Mouse (Mus musculus) liver, embryonic 16.5 days (tissue): ENCODE measurements around the gene Herc2. TPM values are rescaled to one million over a fixed set of nuclear protein-coding genes. Genes with fewer than 3 reads are reported as not detected.

Source experiments
- ATAC-seq: fragments of 200-750 bp; cut with Nextera tagmentation; 2 replicates; pipeline ENCODE4 v1.8.0; 2017; ENCODE audit warnings: low read depth, mild to moderate bottlenecking, moderate number of reproducible peaks, moderate library complexity
- H3K27ac ChIP-seq: fragments of 300-500 bp; sonication (generic); 2 replicates; pipeline ENCODE4 v1.5.1; 2014; ENCODE audit warnings: mild to moderate bottlenecking, low read length
- H3K27me3 ChIP-seq: fragments of 300-500 bp; sonication (generic); 2 replicates; pipeline ENCODE4 v1.6.1; 2014; ENCODE audit warnings: low read depth, low read length, mixed read lengths; ENCODE audit not compliant: control insufficient read depth, insufficient read depth
- H3K36me3 ChIP-seq: fragments of 300-500 bp; sonication (generic); 2 replicates; pipeline ENCODE4 v1.6.1; 2014; ENCODE audit warnings: mild to moderate bottlenecking; ENCODE audit not compliant: control insufficient read depth, insufficient read depth
- H3K4me1 ChIP-seq: fragments of 300-500 bp; sonication (generic); 2 replicates; pipeline ENCODE4 v1.6.1; 2014; ENCODE audit warnings: low read depth, low read length, mixed read lengths; ENCODE audit not compliant: control insufficient read depth
- H3K4me2 ChIP-seq: fragments of 300-500 bp; sonication (generic); 2 replicates; pipeline ENCODE4 v1.6.1; 2014; ENCODE audit warnings: low read depth, low read length, mixed read lengths
- H3K4me3 ChIP-seq: fragments of 300-500 bp; sonication (generic); 2 replicates; pipeline ENCODE4 v1.5.1; 2014; ENCODE audit warnings: low read depth, mild to moderate bottlenecking, low read length
- H3K9ac ChIP-seq: fragments of 300-500 bp; sonication (generic); 2 replicates; pipeline ENCODE4 v1.6.1; 2014; ENCODE audit warnings: low read depth, low read length
- H3K9me3 ChIP-seq: fragments of 300-500 bp; sonication (generic); replicated peaks from 2 replicates; pipeline ENCODE4 v1.6.1; 2016; ENCODE audit warnings: low read length; ENCODE audit not compliant: control insufficient read depth
- WGBS: fragments of 180-500 bp; shearing (Covaris S2); extraction: QIAGEN DNeasy Blood & Tissue Kit; methylation state at CpG from one replicate; pipeline ENCODE4 v1.1.7; 2014; ENCODE audit not compliant: insufficient replicate concordance; 5-methylcytosine and 5-hydroxymethylcytosine counted together
- polyA plus RNA-seq: library from polyadenylated mRNA; unstranded; fragments of >200 nt; fragmentation: Nextera tagmentation; extraction: Ambion mirVana; gene quantifications from 2 replicates; pipeline ENCODE4 v1.2.1, GENCODE M21; 2015

Herc2 gene
- polyA plus RNA-seq, 1 experiment from 2014 or later, result 13.4 TPM

GRCm38 (mm10) chr7:56102293-56102847, 52.4 kb downstream of the Herc2 start:
- ATAC-seq, result no peak
- Histone ChIP-seq H3K36me3 (peaks cover 52% of the 10 kb centered on the region), H3K9me3 (no peaks in the 10 kb centered on the region), H3K27ac (no peak overlapping the region), H3K4me2 (no peak overlapping the region), H3K9ac (no peak overlapping the region), H3K4me1 (no peaks in the 10 kb centered on the region), H3K27me3 (no peaks in the 10 kb centered on the region), H3K4me3 (no peak overlapping the region)
- 86% methylated on average over 5 of the region's 5 CpGs for WGBS

- no peak for ATAC-seq
- H3K27me3 ChIP-seq, result no peaks in the 10 kb centered on the region
- no peak overlapping the region for H3K9ac ChIP-seq
- H3K4me1 ChIP-seq, result no peaks in the 10 kb centered on the region
- H3K4me3 ChIP-seq, result no peak overlapping the region
- no peaks in the 10 kb centered on the region for H3K9me3 ChIP-seq
- H3K36me3 ChIP-seq, result peaks cover 23% of the 10 kb centered on the region
- 90% methylated on average over 6 of the region's 6 CpGs for WGBS
- H3K4me2 ChIP-seq, result no peak overlapping the region
- H3K27ac ChIP-seq, result no peak overlapping the region
Measured at GRCm38 (mm10) chr7:56112999-56113398, 63.0 kb downstream of the Herc2 start.

GRCm38 (mm10) chr7:56114148-56114547, 64.2 kb downstream of the Herc2 start:
- peaks cover 15% of the 10 kb centered on the region for H3K36me3 ChIP-seq
- no peaks in the 10 kb centered on the region for H3K4me1 ChIP-seq
- no peaks in the 10 kb centered on the region for H3K27me3 ChIP-seq
- WGBS, result 63% methylated on average over 1 of the region's 1 CpGs
- H3K4me2 ChIP-seq, result no peak overlapping the region
- no peak overlapping the region for H3K9ac ChIP-seq
- no peak overlapping the region for H3K4me3 ChIP-seq
- ATAC-seq, result no peak
- no peak overlapping the region for H3K27ac ChIP-seq
- no peaks in the 10 kb centered on the region for H3K9me3 ChIP-seq

- Histone ChIP-seq H3K27me3 (no peaks in the 10 kb centered on the region), H3K4me1 (no peaks in the 10 kb centered on the region), H3K36me3 (peaks cover 9% of the 10 kb centered on the region), H3K9me3 (no peaks in the 10 kb centered on the region), H3K4me2 (no peak overlapping the region), H3K9ac (no peak overlapping the region), H3K27ac (no peak overlapping the region), H3K4me3 (no peak overlapping the region)
- ATAC-seq, result no peak
- WGBS, result 80% methylated on average over 7 of the region's 7 CpGs
Measured at GRCm38 (mm10) chr7:56120968-56121367, 71.0 kb downstream of the Herc2 start.

- no peak overlapping the region for H3K4me3 ChIP-seq
- H3K36me3 ChIP-seq, result peaks cover 9% of the 10 kb centered on the region
- no peak overlapping the region for H3K27ac ChIP-seq
- H3K4me2 ChIP-seq, result no peak overlapping the region
- H3K4me1 ChIP-seq, result no peaks in the 10 kb centered on the region
- no peaks in the 10 kb centered on the region for H3K27me3 ChIP-seq
- no peaks in the 10 kb centered on the region for H3K9me3 ChIP-seq
- no peak overlapping the region for H3K9ac ChIP-seq
- peak; percentile 47; the same call in 1 of the 2 replicates for ATAC-seq
- 88% methylated on average over 5 of the region's 5 CpGs for WGBS
Measured at GRCm38 (mm10) chr7:56121425-56121824, 71.4 kb downstream of the Herc2 start.

- H3K27me3 ChIP-seq, result no peaks in the 10 kb centered on the region
- H3K27ac ChIP-seq, result no peak overlapping the region
- H3K9ac ChIP-seq, result no peak overlapping the region
- no peak overlapping the region for H3K4me2 ChIP-seq
- H3K9me3 ChIP-seq, result no peaks in the 10 kb centered on the region
- 84% methylated on average over 3 of the region's 3 CpGs for WGBS
- peaks cover 14% of the 10 kb centered on the region for H3K36me3 ChIP-seq
- H3K4me3 ChIP-seq, result no peak overlapping the region
- H3K4me1 ChIP-seq, result no peaks in the 10 kb centered on the region
- ATAC-seq, result no peak
Measured at GRCm38 (mm10) chr7:56128080-56128479, 78.1 kb downstream of the Herc2 start.

GRCm38 (mm10) chr7:56129577-56129976, 79.6 kb downstream of the Herc2 start:
- Histone ChIP-seq H3K4me3 (no peak overlapping the region), H3K27me3 (no peaks in the 10 kb centered on the region), H3K9me3 (no peaks in the 10 kb centered on the region), H3K9ac (no peak overlapping the region), H3K36me3 (peaks cover 22% of the 10 kb centered on the region), H3K4me2 (no peak overlapping the region), H3K27ac (no peak overlapping the region), H3K4me1 (no peaks in the 10 kb centered on the region)
- no peak for ATAC-seq
- WGBS, result 78% methylated on average over 3 of the region's 3 CpGs

- WGBS, result 31% methylated on average over 6 of the region's 6 CpGs
- no peak overlapping the region for H3K4me3 ChIP-seq
- H3K9me3 ChIP-seq, result no peaks in the 10 kb centered on the region
- no peaks in the 10 kb centered on the region for H3K4me1 ChIP-seq
- peaks cover 35% of the 10 kb centered on the region for H3K36me3 ChIP-seq
- no peaks in the 10 kb centered on the region for H3K27me3 ChIP-seq
- ATAC-seq, result no peak
- no peak overlapping the region for H3K4me2 ChIP-seq
- H3K27ac ChIP-seq, result no peak overlapping the region
- no peak overlapping the region for H3K9ac ChIP-seq
Measured at GRCm38 (mm10) chr7:56131548-56131947, 81.6 kb downstream of the Herc2 start.

GRCm38 (mm10) chr7:56138706-56139105, 88.7 kb downstream of the Herc2 start:
- no peaks in the 10 kb centered on the region for H3K27me3 ChIP-seq
- H3K4me3 ChIP-seq, result no peak overlapping the region
- H3K9ac ChIP-seq, result no peak overlapping the region
- peaks cover 30% of the 10 kb centered on the region for H3K36me3 ChIP-seq
- ATAC-seq, result no peak
- no peaks in the 10 kb centered on the region for H3K9me3 ChIP-seq
- H3K27ac ChIP-seq, result no peak overlapping the region
- H3K4me1 ChIP-seq, result no peaks in the 10 kb centered on the region
- 87% methylated on average over 7 of the region's 7 CpGs for WGBS
- H3K4me2 ChIP-seq, result no peak overlapping the region
